17 mouse cellular contexts compared by ENCODE assay signal in genomic region chr3:142984547-142984946, GRCm38 (mm10).
DNase-seq lines count a peak whose midpoint lies in the region; ATAC-seq and TF ChIP-seq lines count a peak whose summit lies in the region.
"Had no signal": no experiment of that assay in that cellular context is flagged by ENCODE, and none has a peak within 500 bp of the region (broad histone marks: within the 10 kb centered on the region; RNA-seq: fewer than 3 reads in every experiment).

No protein-coding gene starts in this region.

- TF ChIP-seq EP300 in lung, postnatal 0 days (IDR thresholded peaks at IDR 0.05): no peak
- no peak for TF ChIP-seq EP300 in stomach, postnatal 0 days (optimal IDR thresholded peaks at IDR 0.05)

- peak overlapping the region; percentile 54 for H3K27ac ChIP-seq in heart, embryonic 12.5 days (ENCODE audit: poor library complexity, severe bottlenecking)
- H3K27ac ChIP-seq in lung, postnatal 0 days (ENCODE audit: low read length): no peak overlapping the region
- H3K27ac ChIP-seq in stomach, postnatal 0 days (replicated peaks): peak overlapping the region; percentile 41
- H3K27ac ChIP-seq: embryonic facial prominence, embryonic 13.5 days; forebrain, embryonic 12.5 days; hindbrain, embryonic 15.5 days had no signal

- H3K4me2 ChIP-seq in heart, embryonic 12.5 days: no peak overlapping the region
- H3K4me2 ChIP-seq in lung, postnatal 0 days (replicated peaks; ENCODE audit: low read depth, low read length): no peak overlapping the region
- no peak overlapping the region for H3K4me2 ChIP-seq in stomach, postnatal 0 days (replicated peaks; ENCODE audit: low read depth)
- H3K4me2 ChIP-seq: embryonic facial prominence, embryonic 13.5 days; forebrain, embryonic 12.5 days; hindbrain, embryonic 15.5 days had no signal

- ATAC-seq in heart, embryonic 12.5 days (ENCODE audit: insufficient number of reproducible peaks, low FRiP score): no peak
- peak; percentile 32; the same call in 1 of the 2 replicates for ATAC-seq in lung, postnatal 0 days
- peak; percentile 78; the same call in 1 of the 2 replicates for ATAC-seq in stomach, postnatal 0 days (ENCODE audit: low FRiP score, low TSS enrichment)
- ATAC-seq: forebrain, embryonic 16.5 days had no signal

- H3K4me3 ChIP-seq in heart, embryonic 12.5 days: no peak overlapping the region
- H3K4me3 ChIP-seq in lung, postnatal 0 days (ENCODE audit: low read depth, low read length): no peak overlapping the region
- no peak overlapping the region for H3K4me3 ChIP-seq in lung, adult 2 months (replicated peaks; ENCODE audit: extremely low read depth, low read depth, low read length)
- no peak overlapping the region for H3K4me3 ChIP-seq in stomach, postnatal 0 days (ENCODE audit: low read depth, low read length)
- H3K4me3 ChIP-seq: embryonic facial prominence, embryonic 13.5 days; forebrain, embryonic 12.5 days; hindbrain, embryonic 15.5 days had no signal

- H3K36me3 ChIP-seq in heart, embryonic 12.5 days: no peaks in the 10 kb centered on the region
- H3K36me3 ChIP-seq in lung, postnatal 0 days (ENCODE audit: insufficient read depth, low read length): no peaks in the 10 kb centered on the region
- no peaks in the 10 kb centered on the region for H3K36me3 ChIP-seq in stomach, postnatal 0 days (ENCODE audit: control insufficient read depth, insufficient read depth, low read length)
- H3K36me3 ChIP-seq: embryonic facial prominence, embryonic 13.5 days; forebrain, embryonic 12.5 days; hindbrain, embryonic 15.5 days had no signal

- 0 out of 2 replicates have a peak, but pooled peaks cover 2% of the 10 kb centered on the region for H3K9me3 ChIP-seq in heart, embryonic 12.5 days (replicated peaks)
- no peaks in the 10 kb centered on the region for H3K9me3 ChIP-seq in lung, postnatal 0 days (ENCODE audit: low read length)
- no peaks in the 10 kb centered on the region for H3K9me3 ChIP-seq in stomach, postnatal 0 days (ENCODE audit: control insufficient read depth, low read length)
- H3K9me3 ChIP-seq: embryonic facial prominence, embryonic 13.5 days; forebrain, embryonic 12.5 days; hindbrain, embryonic 15.5 days had no signal

- no peak for DNase-seq in heart, adult 11 months
- peak; percentile 44 for DNase-seq in lung, postnatal 0 days (ENCODE audit: low spot score)
- DNase-seq in lung, adult 2 months: no peak
- DNase-seq in lung, postnatal 36 days: peak; percentile 53
- DNase-seq in stomach, postnatal 0 days (ENCODE audit: low spot score): no peak
- no peak for DNase-seq in cerebellum, postnatal 25 days
- DNase-seq: adrenal gland, postnatal 14 days; cerebellum, adult 11-12 months; cerebellum, adult 9-10 months; cerebellum, postnatal 36 days; gastrocnemius, postnatal 10 days; heart, postnatal 14 days had no signal

- H3K9ac ChIP-seq in heart, embryonic 12.5 days: no peak overlapping the region
- no peak overlapping the region for H3K9ac ChIP-seq in lung, postnatal 0 days (replicated peaks; ENCODE audit: low read depth)
- no peak overlapping the region for H3K9ac ChIP-seq in stomach, postnatal 0 days (ENCODE audit: low read length)
- H3K9ac ChIP-seq: embryonic facial prominence, embryonic 13.5 days; forebrain, embryonic 12.5 days; hindbrain, embryonic 15.5 days had no signal

- TF ChIP-seq POLR2A in lung, adult 2 months (IDR thresholded peaks at IDR 0.05; ENCODE audit: borderline replicate concordance, extremely low read depth, low read depth, low read length): no peak

- peaks cover 8% of the 10 kb centered on the region; the same call in 1 of the 2 replicates for H3K4me1 ChIP-seq in heart, embryonic 12.5 days (replicated peaks)
- H3K4me1 ChIP-seq in lung, postnatal 0 days (ENCODE audit: insufficient read depth, low read depth, low read length): no peaks in the 10 kb centered on the region
- no peaks in the 10 kb centered on the region for H3K4me1 ChIP-seq in lung, adult 2 months (ENCODE audit: control insufficient read depth, insufficient read depth, low read length)
- H3K4me1 ChIP-seq in stomach, postnatal 0 days (replicated peaks; ENCODE audit: control insufficient read depth, insufficient read depth): no peaks in the 10 kb centered on the region
- H3K4me1 ChIP-seq: embryonic facial prominence, embryonic 13.5 days; forebrain, embryonic 12.5 days; hindbrain, embryonic 15.5 days had no signal

- no peaks in the 10 kb centered on the region for H3K27me3 ChIP-seq in heart, embryonic 12.5 days (replicated peaks)
- no peaks in the 10 kb centered on the region for H3K27me3 ChIP-seq in lung, postnatal 0 days (replicated peaks; ENCODE audit: insufficient read depth, low read length)
- no peaks in the 10 kb centered on the region for H3K27me3 ChIP-seq in stomach, postnatal 0 days (ENCODE audit: control insufficient read depth, insufficient read depth, low read length)
- H3K27me3 ChIP-seq: embryonic facial prominence, embryonic 13.5 days; forebrain, embryonic 12.5 days; hindbrain, embryonic 15.5 days had no signal

- TF ChIP-seq CTCF in lung, postnatal 0 days (IDR thresholded peaks at IDR 0.05): no peak
- TF ChIP-seq CTCF in lung, adult 2 months (IDR thresholded peaks at IDR 0.05; ENCODE audit: insufficient read depth, low read length): no peak
- no peak for TF ChIP-seq CTCF in stomach, postnatal 0 days (IDR thresholded peaks at IDR 0.05; ENCODE audit: low read depth)

- 54% methylated on average over 5 of the region's 5 CpGs for WGBS in heart, embryonic 12.5 days
- 80% methylated on average over 5 of the region's 5 CpGs for WGBS in lung, postnatal 0 days
- 81% methylated on average over 5 of the region's 5 CpGs for WGBS in lung, adult 2 months
- 54% methylated on average over 5 of the region's 5 CpGs for WGBS in stomach, postnatal 0 days

Comparison
In these comparisons a context has a peak if more than half of its experiments do, and no peak if none do; other contexts are left out.
1. DNase-seq: peak in lung, postnatal 0 days (single experiment) and lung, postnatal 36 days (single experiment); none in heart, adult 11 months (single experiment), lung, adult 2 months (single experiment), stomach, postnatal 0 days (single experiment) and cerebellum, postnatal 25 days (0 of 2).